Mouse (Mus musculus) stomach, embryonic 16.5 days (tissue): Measurements from ENCODE around the gene 7420426K07Rik. TPM values are rescaled to one million over a fixed set of nuclear protein-coding genes. Genes with fewer than 3 reads are reported as not detected.

Source experiments
- ATAC-seq: fragments of 200-750 bp; cut with Nextera tagmentation; 2 replicates; pipeline ENCODE4 v1.8.0; 2017; ENCODE audit warnings: moderate number of reproducible peaks, moderate TSS enrichment; ENCODE audit not compliant: insufficient read depth, low FRiP score
- H3K27ac ChIP-seq: fragments of 300-500 bp; sonication (generic); 2 replicates; pipeline ENCODE4 v1.5.1; 2014; ENCODE audit warnings: low read length
- H3K27me3 ChIP-seq: fragments of 300-500 bp; sonication (generic); 2 replicates; pipeline ENCODE4 v1.6.1; 2014; ENCODE audit warnings: low read length, control low read depth, mixed read lengths; ENCODE audit not compliant: control insufficient read depth, insufficient read depth
- H3K36me3 ChIP-seq: fragments of 300-500 bp; sonication (generic); 2 replicates; pipeline ENCODE4 v1.6.1; 2014; ENCODE audit warnings: low read length; ENCODE audit not compliant: control insufficient read depth, insufficient read depth
- H3K4me1 ChIP-seq: fragments of 300-500 bp; sonication (generic); 2 replicates; pipeline ENCODE4 v1.6.1; 2014; ENCODE audit warnings: low read length, control low read depth, mixed read lengths; ENCODE audit not compliant: control insufficient read depth, insufficient read depth
- H3K4me2 ChIP-seq: fragments of 300-500 bp; sonication (generic); 2 replicates; pipeline ENCODE4 v1.6.1; 2014; ENCODE audit warnings: low read depth, low read length, mixed read lengths
- H3K4me3 ChIP-seq: fragments of 300-500 bp; sonication (generic); replicated peaks from 2 replicates; pipeline ENCODE4 v1.5.1; 2014; ENCODE audit warnings: mild to moderate bottlenecking, low read length
- H3K9ac ChIP-seq: fragments of 300-500 bp; sonication (generic); 2 replicates; pipeline ENCODE4 v1.6.1; 2014; ENCODE audit warnings: low read length
- H3K9me3 ChIP-seq: fragments of 300-500 bp; sonication (generic); replicated peaks from 2 replicates; pipeline ENCODE4 v1.6.1; 2016; ENCODE audit warnings: low read length, control low read depth; ENCODE audit not compliant: control insufficient read depth
- WGBS: fragments of 180-500 bp; shearing (Covaris S2); extraction: QIAGEN DNeasy Blood & Tissue Kit; methylation state at CpG from one replicate; pipeline ENCODE4 v1.1.7; 2014; 5-methylcytosine and 5-hydroxymethylcytosine counted together
- polyA plus RNA-seq: library from polyadenylated mRNA; unstranded; fragments of >200 nt; fragmentation: Nextera tagmentation; extraction: Ambion mirVana; gene quantifications from 2 replicates; pipeline ENCODE4 v1.2.1, GENCODE M21; 2015

The 7420426K07Rik gene
- not detected in 2 replicates for polyA plus RNA-seq

DNA sequence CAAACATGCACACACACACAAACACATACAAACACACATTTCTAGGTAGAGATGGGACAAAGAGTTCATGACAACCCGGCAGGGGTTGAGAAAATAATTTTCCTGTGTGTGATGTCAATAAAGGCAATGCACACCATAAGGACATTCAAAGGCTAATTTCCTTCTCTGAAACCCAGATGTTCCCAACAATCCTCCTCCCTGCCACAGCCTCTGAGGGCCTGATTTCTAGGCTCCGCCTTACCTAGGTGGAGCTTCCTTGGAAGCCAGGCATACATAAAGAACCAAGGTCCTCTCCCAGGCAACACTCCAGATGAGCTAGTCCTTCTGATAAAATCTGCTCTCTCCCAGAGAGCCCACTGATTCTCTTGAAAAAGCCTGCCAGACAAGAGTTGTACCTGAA is at the start of gene 7420426K07Rik:
Gene 7420426K07Rik (plus strand): TSS at position 301 of the 400 bp plus-strand sequence.
- no peak within 1 kb of the TSS for H3K9ac ChIP-seq
- H3K27me3 ChIP-seq, result no peaks in the 10 kb centered on the region
- H3K36me3 ChIP-seq, result no peaks in the 10 kb centered on the region
- H3K27ac ChIP-seq, result no peak within 1 kb of the TSS
- 89% methylated on average over 2 of the region's 2 CpGs for WGBS
- no peaks in the 10 kb centered on the region for H3K9me3 ChIP-seq
- no peak for ATAC-seq
- no peak within 1 kb of the TSS for H3K4me3 ChIP-seq
- H3K4me2 ChIP-seq, result no peak within 1 kb of the TSS
- no peaks in the 10 kb centered on the region for H3K4me1 ChIP-seq

DNA sequence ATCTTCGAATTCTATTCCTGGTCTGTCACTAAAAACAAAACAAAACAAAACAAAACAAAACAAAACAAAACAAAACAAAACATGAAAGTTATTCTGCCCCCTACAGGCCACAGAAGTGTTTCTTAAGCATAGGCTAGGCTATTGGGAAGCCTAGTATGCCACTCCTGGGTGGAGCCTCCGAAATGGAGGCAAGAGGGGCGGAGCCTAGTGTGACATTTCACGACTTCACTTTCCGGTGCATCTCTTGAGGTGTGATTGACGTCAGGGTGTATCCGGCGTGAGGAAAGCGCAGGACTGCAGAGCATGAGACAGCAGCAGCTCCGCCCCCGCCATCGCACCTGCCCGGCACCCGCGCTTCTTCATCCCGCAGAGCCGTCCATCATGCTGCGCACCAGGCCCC is 46.7 kb upstream of the 7420426K07Rik start, which contains the start of gene Prr23a2:
Gene Prr23a2 (plus strand): TSS at position 285 of the 400 bp plus-strand sequence.
- Histone ChIP-seq H3K27ac (no peak within 1 kb of the TSS), H3K27me3 (no peaks in the 10 kb centered on the region), H3K4me1 (no peaks in the 10 kb centered on the region), H3K4me2 (no peak within 1 kb of the TSS), H3K4me3 (no peak within 1 kb of the TSS), H3K36me3 (no peaks in the 10 kb centered on the region), H3K9me3 (no peaks in the 10 kb centered on the region), H3K9ac (no peak within 1 kb of the TSS)
- ATAC-seq, result no peak
- WGBS, result 64% methylated on average over 18 of the region's 18 CpGs

DNA sequence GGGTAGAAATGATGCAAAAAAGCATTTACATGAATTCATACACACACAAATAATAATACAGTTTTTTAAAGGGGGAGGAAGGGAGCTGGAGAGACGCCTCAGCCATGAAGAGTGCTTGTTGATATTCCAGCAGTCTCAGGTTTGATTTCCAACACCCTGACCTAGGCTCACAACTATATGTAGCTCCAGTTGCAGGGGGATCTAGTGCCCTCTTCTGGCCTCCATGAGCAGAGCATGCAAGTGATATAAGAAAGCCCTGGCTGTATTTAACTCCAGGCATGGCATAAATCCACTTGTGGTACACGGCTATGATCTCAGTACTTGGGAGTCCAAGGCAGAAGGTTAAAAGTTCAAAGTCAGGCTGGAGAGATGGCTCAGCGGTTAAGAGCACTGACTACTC is 39.5 kb upstream of the 7420426K07Rik start:
- Histone ChIP-seq H3K36me3 (no peaks in the 10 kb centered on the region), H3K9me3 (no peaks in the 10 kb centered on the region), H3K9ac (no peak overlapping the region), H3K4me3 (no peak overlapping the region), H3K27ac (no peak overlapping the region), H3K4me1 (no peaks in the 10 kb centered on the region), H3K4me2 (no peak overlapping the region), H3K27me3 (no peaks in the 10 kb centered on the region)
- no peak for ATAC-seq
- 68% methylated on average over 3 of the region's 3 CpGs for WGBS

DNA sequence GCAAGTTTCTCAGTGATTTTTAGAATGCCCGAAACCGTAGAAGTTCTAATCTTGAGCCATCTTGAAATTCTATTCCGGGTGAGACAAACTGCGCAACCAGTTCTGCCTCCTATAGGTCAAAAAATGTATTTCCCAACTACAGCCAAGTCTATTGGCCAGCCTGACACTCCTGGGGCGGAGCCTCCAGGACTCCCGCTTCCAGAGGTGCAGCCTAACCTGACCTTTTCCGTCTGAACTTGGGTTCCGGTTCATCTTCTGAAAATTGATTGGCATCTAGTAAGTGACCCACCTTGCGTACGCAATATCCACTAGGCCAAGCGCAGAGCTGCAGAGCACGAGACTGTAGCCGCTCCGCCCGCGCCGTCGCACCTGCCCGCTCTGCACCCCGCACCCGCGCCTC is 38.3 kb upstream of the 7420426K07Rik start, which contains the start of gene Prr23a3:
Gene Prr23a3 (plus strand): TSS at position 197 of the 400 bp plus-strand sequence.
- H3K9me3 ChIP-seq, result no peaks in the 10 kb centered on the region
- no peak within 1 kb of the TSS for H3K9ac ChIP-seq
- H3K4me3 ChIP-seq, result no peak within 1 kb of the TSS
- no peaks in the 10 kb centered on the region for H3K27me3 ChIP-seq
- 45% methylated on average over 22 of the region's 22 CpGs for WGBS
- no peaks in the 10 kb centered on the region for H3K4me1 ChIP-seq
- no peak within 1 kb of the TSS for H3K27ac ChIP-seq
- ATAC-seq, result no peak
- no peaks in the 10 kb centered on the region for H3K36me3 ChIP-seq
- H3K4me2 ChIP-seq, result no peak within 1 kb of the TSS

DNA sequence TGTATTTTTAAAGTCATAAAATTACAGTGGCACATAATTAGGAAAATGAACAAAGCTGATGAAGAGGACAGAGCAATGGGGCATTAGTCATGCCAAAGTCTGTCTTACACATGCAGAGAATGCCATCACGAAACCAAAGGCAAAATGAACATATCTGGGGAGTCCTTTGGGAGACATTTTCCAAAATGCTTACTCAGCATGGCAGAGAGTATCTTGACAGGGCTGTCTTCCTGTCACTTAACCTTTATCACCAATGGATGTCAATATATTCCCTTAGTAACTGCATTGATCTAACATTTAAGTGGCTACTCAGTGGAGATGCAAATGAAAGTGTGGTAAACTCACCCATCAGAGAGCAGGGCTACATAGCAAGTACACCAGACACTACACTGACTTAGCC is 1.4 kb upstream of the 7420426K07Rik start:
- Histone ChIP-seq H3K4me3 (no peak overlapping the region), H3K9ac (no peak overlapping the region), H3K27me3 (no peaks in the 10 kb centered on the region), H3K9me3 (peaks cover 8% of the 10 kb centered on the region; the same call in 1 of the 2 replicates), H3K4me1 (no peaks in the 10 kb centered on the region), H3K4me2 (no peak overlapping the region), H3K27ac (no peak overlapping the region), H3K36me3 (no peaks in the 10 kb centered on the region)
- 86% methylated on average over 1 of the region's 1 CpGs for WGBS
- ATAC-seq, result no peak

DNA sequence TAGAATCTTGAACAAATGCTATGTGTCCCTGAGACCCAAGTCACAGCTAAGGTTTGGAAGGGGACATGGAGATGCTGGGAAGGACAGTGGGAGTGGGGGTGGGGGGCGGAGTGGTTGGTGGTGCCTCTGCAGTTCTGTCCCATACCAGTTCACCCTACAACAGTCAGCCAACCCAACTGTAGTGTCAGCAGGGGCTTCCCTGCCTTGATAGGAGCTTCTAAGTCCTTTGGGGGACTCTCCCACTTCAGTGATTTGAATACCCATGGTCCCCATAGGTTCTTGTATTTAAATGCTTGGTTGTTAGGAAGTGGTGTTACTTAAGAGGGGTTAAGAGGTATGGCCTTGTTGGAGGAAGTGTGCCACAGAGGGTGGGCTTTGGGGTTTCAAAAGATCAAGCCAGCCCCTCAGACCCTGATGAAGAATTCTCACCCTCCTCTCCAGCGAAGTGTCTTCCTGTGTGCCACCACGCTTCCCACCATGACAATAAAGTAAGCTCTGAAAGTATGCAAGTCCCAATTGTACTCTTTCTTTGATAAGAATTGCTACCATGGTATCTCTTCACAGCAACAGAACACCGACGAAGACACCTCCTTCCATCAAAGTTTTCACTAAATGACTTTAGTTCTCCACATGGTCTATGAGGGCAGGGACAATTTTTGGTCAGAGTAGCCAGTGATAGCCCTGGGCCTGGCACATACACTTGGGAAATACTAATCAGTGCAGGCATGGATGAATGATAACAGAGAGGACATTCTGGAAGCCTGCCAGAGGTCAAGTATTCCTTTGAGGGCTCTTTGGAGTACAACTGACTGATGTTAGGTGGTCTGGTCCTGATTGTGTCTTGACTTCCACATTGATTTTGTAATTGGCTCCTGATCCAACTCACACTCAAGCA is 18.0 kb downstream of the 7420426K07Rik start:
- Histone ChIP-seq H3K4me1 (no peaks in the 10 kb centered on the region), H3K4me2 (no peak overlapping the region), H3K4me3 (no peak overlapping the region), H3K9ac (no peak overlapping the region), H3K27ac (no peak overlapping the region), H3K36me3 (no peaks in the 10 kb centered on the region), H3K27me3 (no peaks in the 10 kb centered on the region), H3K9me3 (no peaks in the 10 kb centered on the region)
- 94% methylated on average over 5 of the region's 5 CpGs for WGBS
- ATAC-seq, result no peak

DNA sequence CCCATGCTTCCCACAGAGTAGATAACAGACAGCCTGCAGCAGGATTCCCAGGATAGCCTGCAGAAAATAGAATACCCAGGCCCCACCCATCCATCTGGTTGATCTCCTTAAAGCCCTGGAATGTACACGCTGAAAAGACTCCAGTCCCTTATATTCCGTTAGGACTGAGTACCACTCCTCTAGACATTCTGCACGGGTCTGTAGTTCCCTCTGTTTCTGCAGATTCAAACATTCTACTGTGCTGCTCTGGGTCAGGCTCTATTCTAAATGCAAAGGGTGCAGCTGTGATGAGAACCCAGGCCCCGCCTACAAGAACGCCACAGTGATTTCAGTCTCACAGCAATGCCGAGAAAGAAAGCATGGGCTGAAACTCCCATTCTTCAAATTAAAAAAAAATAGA is 20.2 kb downstream of the 7420426K07Rik start:
- 23% methylated on average over 6 of the region's 6 CpGs for WGBS

DNA sequence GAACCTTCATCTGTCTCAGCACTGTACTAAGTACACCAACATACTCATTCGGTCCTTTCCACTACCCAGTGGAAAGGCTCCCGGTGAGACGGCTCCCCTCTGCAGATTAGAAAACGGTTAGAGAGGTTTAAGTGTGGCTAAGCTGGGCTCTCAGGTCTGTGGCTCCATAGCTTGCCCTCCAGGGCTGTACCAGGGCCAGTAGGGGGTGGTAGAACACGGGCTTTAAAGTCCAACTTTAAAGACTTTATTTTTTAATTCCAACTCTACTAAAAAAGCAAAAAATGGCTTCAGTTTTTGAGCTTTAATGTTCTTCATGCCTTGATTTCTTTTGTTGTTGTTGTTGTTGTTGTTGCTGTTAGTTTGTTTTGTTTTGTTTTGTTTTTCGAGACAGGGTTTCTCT is 21.3 kb downstream of the 7420426K07Rik start:
- H3K4me1 ChIP-seq, result no peaks in the 10 kb centered on the region
- H3K4me3 ChIP-seq, result no peak overlapping the region
- no peaks in the 10 kb centered on the region for H3K27me3 ChIP-seq
- H3K36me3 ChIP-seq, result no peaks in the 10 kb centered on the region
- no peaks in the 10 kb centered on the region for H3K9me3 ChIP-seq
- 64% methylated on average over 6 of the region's 6 CpGs for WGBS
- H3K4me2 ChIP-seq, result no peak overlapping the region
- H3K9ac ChIP-seq, result no peak overlapping the region
- H3K27ac ChIP-seq, result no peak overlapping the region
- no peak for ATAC-seq

More for the DNA sequence above, 20.2 kb downstream of the 7420426K07Rik start:
- Histone ChIP-seq H3K27me3 (no peaks in the 10 kb centered on the region), H3K4me2 (no peak overlapping the region), H3K27ac (no peak overlapping the region), H3K4me3 (no peak overlapping the region), H3K9me3 (no peaks in the 10 kb centered on the region), H3K4me1 (no peaks in the 10 kb centered on the region), H3K36me3 (no peaks in the 10 kb centered on the region), H3K9ac (no peak overlapping the region)
- no peak for ATAC-seq

DNA sequence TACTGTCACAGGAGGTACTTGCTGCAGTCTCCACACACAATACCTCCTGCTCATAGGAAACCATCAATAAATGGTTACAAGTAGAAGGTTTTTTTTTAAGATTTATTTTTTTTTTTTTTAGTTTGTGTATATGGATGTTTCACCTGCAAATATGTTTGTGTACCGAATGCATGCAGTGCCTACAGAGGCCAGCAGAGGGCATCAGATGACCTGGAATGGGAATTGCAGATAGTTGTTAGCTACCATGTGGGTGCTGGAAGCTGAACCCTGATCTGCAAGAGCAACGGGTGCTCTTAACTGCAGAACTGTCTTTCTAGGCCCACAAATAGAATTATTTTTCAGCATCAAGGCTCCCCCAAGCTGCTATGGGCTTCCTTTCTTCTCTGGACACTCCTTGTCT is 26.6 kb downstream of the 7420426K07Rik start:
- Histone ChIP-seq H3K9ac (no peak overlapping the region), H3K4me3 (no peak overlapping the region), H3K27me3 (no peaks in the 10 kb centered on the region; the same call in 1 of the 2 replicates), H3K36me3 (no peaks in the 10 kb centered on the region), H3K4me1 (no peaks in the 10 kb centered on the region), H3K9me3 (peaks cover 5% of the 10 kb centered on the region; the same call in 1 of the 2 replicates), H3K27ac (no peak overlapping the region), H3K4me2 (no peak overlapping the region)
- ATAC-seq, result no peak
- WGBS, result 88% methylated on average over 2 of the region's 2 CpGs
